Mouse (Mus musculus) midbrain, postnatal 0 days (tissue): ENCODE measurements at regions not wholly inside any gene's neighbourhood (a gene's known extent, or its start where the extent isn't known, plus 50 kb on each side); places are given as distances from the start of the nearest gene placed in this dataset.

Experiments
- ATAC-seq: fragments of 200-750 bp; cut with Nextera tagmentation; 2 replicates; pipeline ENCODE4 v1.8.0; 2017; ENCODE audit warnings: moderate number of reproducible peaks, mild to moderate bottlenecking, moderate TSS enrichment, moderate library complexity; ENCODE audit not compliant: low FRiP score
- DNase-seq: peaks from one replicate; pipeline ENCODE4 v3.0.0-alpha.2; 2015; ENCODE audit warnings: low spot score
- H3K27ac ChIP-seq: fragments of 300-500 bp; sonication (generic); 2 replicates; pipeline ENCODE4 v1.5.1; 2014; ENCODE audit warnings: low read depth, mild to moderate bottlenecking, low read length, mixed read lengths
- H3K27me3 ChIP-seq: fragments of 300-500 bp; sonication (generic); 2 replicates; pipeline ENCODE4 v1.6.1; 2014; ENCODE audit warnings: low read length, control low read depth, mixed read lengths; ENCODE audit not compliant: insufficient read depth
- H3K36me3 ChIP-seq: fragments of 300-500 bp; sonication (generic); 2 replicates; pipeline ENCODE4 v1.6.1; 2014; ENCODE audit warnings: low read length, control low read depth, mixed read lengths; ENCODE audit not compliant: insufficient read depth
- H3K4me1 ChIP-seq: fragments of 300-500 bp; sonication (generic); 2 replicates; pipeline ENCODE4 v1.6.1; 2014; ENCODE audit warnings: mild to moderate bottlenecking, control low read depth, antibody characterized with exemption, low read length, mixed read lengths; ENCODE audit not compliant: insufficient read depth
- H3K4me2 ChIP-seq: fragments of 300-500 bp; sonication (generic); 2 replicates; pipeline ENCODE4 v1.6.1; 2014; ENCODE audit warnings: low read depth, mild to moderate bottlenecking, low read length, mixed read lengths; ENCODE audit not compliant: poor library complexity, severe bottlenecking
- H3K4me3 ChIP-seq: fragments of 300-500 bp; sonication (generic); 2 replicates; pipeline ENCODE4 v1.5.1; 2014; ENCODE audit warnings: low read depth, mild to moderate bottlenecking, low read length, moderate library complexity
- H3K9ac ChIP-seq: fragments of 300-500 bp; sonication (generic); replicated peaks from 2 replicates; pipeline ENCODE4 v1.6.1; 2014; ENCODE audit warnings: mild to moderate bottlenecking, low read length, moderate library complexity, mixed read lengths; ENCODE audit not compliant: poor library complexity, severe bottlenecking
- H3K9me3 ChIP-seq: fragments of 300-500 bp; sonication (generic); 2 replicates; pipeline ENCODE4 v1.6.1; 2016; ENCODE audit warnings: low read length, control low read depth
- CTCF ChIP-seq: IDR thresholded peaks from 2 replicates; pipeline ENCODE4 v1.5.1; 2016; ENCODE audit warnings: antibody characterized with exemption, mild to moderate bottlenecking
- WGBS: fragments of 180-500 bp; shearing (Covaris S2); extraction: QIAGEN DNeasy Blood & Tissue Kit; methylation state at CpG from one replicate; pipeline ENCODE4 v1.1.7; 2014; 5-methylcytosine and 5-hydroxymethylcytosine counted together

DNA sequence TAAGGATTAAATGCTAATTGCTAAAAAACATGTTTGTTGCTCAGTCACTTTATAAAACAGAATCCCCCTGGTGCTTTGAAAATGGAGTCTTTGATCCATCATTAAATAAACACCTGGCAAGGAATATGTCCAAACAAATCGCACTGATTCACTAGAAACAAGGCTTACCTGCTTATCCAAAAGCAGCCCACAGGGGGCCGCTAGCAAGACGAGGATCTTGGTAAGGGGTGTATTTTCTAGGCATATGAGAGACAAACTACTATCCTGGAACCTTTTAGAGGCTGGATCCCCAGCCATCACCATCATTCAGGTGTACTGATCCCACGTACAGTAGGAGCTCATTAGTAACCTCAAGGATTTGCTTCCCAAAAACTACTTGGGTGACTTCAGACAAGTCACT lies 201.2 kb downstream of the Gpam start:
- Histone ChIP-seq H3K9me3 (no peaks in the 10 kb centered on the region), H3K4me3 (no peak overlapping the region), H3K9ac (no peak overlapping the region), H3K36me3 (no peaks in the 10 kb centered on the region), H3K4me2 (no peak overlapping the region), H3K4me1 (no peaks in the 10 kb centered on the region), H3K27ac (no peak overlapping the region), H3K27me3 (no peaks in the 10 kb centered on the region)
- ATAC-seq (no peak), DNase-seq (no peak)
- TF ChIP-seq CTCF: peak; percentile 15; the same call in 1 of the 2 replicates
- 74% methylated on average over 4 of the region's 4 CpGs for WGBS

DNA sequence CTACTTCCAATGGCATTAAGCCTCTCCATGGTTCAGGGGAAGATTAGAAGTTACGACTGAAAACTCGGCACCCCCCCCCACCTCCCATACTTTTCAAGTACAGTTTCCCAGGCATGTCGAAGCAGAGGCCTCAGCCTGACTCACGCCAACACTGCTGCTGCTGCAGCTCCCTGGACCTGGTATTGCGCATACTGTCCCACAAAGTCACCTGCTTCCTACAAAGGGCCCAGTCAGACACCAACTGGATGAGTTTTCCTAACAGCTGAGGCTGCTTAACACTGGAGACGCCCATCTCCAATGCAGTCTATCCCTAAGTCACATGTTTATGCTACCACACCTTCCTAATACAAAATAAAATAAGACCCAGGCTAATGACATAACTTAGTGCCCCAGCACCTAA lies 207.4 kb downstream of the Gpam start:
- WGBS: 77% methylated on average over 6 of the region's 6 CpGs

DNA sequence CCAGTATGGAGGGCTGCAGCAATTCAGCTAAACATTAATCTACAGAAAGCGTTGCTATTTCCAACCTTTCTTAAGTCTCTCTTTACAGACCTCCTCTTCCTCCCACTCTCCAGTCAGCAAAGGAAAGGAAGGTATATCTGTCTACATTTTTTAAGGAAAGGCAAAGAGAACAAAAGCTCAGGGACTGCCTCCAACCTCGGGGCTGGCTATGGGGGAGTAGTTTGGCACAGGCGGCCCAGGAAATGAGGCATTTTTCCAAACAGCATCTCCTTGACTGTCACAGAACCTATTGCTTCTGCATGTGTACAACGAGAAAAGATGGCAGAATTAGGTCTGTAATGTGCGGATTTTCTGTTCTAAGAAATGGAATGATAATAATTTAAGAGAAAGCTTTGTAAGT lies 233.4 kb downstream of the Gpam start:
- Histone ChIP-seq H3K27ac (no peak overlapping the region), H3K4me3 (no peak overlapping the region), H3K9me3 (no peaks in the 10 kb centered on the region), H3K27me3 (no peaks in the 10 kb centered on the region), H3K4me2 (no peak overlapping the region), H3K4me1 (no peaks in the 10 kb centered on the region), H3K36me3 (no peaks in the 10 kb centered on the region), H3K9ac (no peak overlapping the region)
- 80% methylated on average over 5 of the region's 5 CpGs for WGBS
- DNase-seq (no peak), ATAC-seq (no peak)
- no peak for TF ChIP-seq CTCF

More for the DNA sequence above, 207.4 kb downstream of the Gpam start:
- no peaks in the 10 kb centered on the region for H3K36me3 ChIP-seq
- H3K9ac ChIP-seq: no peak overlapping the region
- H3K4me1 ChIP-seq: no peaks in the 10 kb centered on the region
- no peak for DNase-seq
- no peaks in the 10 kb centered on the region for H3K27me3 ChIP-seq
- H3K9me3 ChIP-seq: no peaks in the 10 kb centered on the region
- ATAC-seq: no peak
- no peak overlapping the region for H3K4me2 ChIP-seq
- no peak overlapping the region for H3K27ac ChIP-seq
- H3K4me3 ChIP-seq: no peak overlapping the region
- no peak for TF ChIP-seq CTCF

DNA sequence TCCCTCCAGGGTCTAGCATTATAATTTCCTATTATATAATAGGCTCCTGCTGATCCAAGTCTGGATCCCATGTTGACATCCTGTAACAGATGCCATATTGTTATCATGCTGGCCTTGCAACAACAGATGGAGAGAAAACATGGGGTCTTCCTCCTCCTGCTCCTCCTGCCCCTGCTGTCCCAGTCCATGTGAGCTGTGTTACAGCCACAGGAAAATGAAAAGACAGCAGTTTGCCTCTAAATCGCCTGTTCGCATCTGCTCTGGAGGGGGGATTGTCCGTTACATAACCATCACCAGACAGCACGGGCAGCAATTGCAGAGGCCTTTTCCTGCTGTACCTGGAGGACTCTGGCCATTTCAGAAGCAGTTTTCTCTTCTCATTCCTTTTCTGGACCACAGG lies 260.0 kb downstream of the Gpam start:
- peak; percentile 33 for DNase-seq

DNA sequence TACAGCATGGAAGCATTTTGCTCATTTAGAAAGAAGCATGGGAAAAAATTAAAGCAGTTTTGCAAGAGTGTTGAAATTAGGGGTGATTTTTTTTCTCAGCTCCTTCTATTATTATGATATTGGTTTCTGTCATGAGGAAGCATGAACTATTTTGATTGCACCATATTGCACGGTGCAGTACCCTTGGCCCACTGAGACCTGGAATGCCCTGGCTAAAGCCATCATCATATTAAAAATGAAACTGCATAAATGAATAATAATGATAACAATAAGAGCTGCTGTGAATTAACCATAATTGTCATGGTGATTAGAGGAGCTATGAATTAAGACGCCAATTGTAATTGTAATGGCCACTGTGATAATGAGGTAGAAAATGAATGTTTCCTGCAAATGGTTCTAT lies 271.8 kb downstream of the Gpam start:
- H3K9me3 ChIP-seq: no peaks in the 10 kb centered on the region
- 54% methylated on average over 2 of the region's 2 CpGs for WGBS
- H3K4me1 ChIP-seq: no peaks in the 10 kb centered on the region
- no peak for TF ChIP-seq CTCF
- DNase-seq (no peak), ATAC-seq (no peak)
- no peaks in the 10 kb centered on the region for H3K27me3 ChIP-seq
- H3K36me3 ChIP-seq: no peaks in the 10 kb centered on the region
- no peak overlapping the region for H3K4me3 ChIP-seq
- H3K4me2 ChIP-seq: no peak overlapping the region
- no peak overlapping the region for H3K27ac ChIP-seq
- no peak overlapping the region for H3K9ac ChIP-seq

More for the DNA sequence above, 260.0 kb downstream of the Gpam start:
- H3K9me3 ChIP-seq: no peaks in the 10 kb centered on the region
- no peak overlapping the region for H3K4me2 ChIP-seq
- H3K4me1 ChIP-seq: no peaks in the 10 kb centered on the region
- no peaks in the 10 kb centered on the region for H3K36me3 ChIP-seq
- WGBS: 91% methylated on average over 4 of the region's 4 CpGs
- no peak overlapping the region for H3K4me3 ChIP-seq
- no peak overlapping the region for H3K9ac ChIP-seq
- no peak overlapping the region for H3K27ac ChIP-seq
- H3K27me3 ChIP-seq: no peaks in the 10 kb centered on the region
- TF ChIP-seq CTCF: no peak
- ATAC-seq: no peak

DNA sequence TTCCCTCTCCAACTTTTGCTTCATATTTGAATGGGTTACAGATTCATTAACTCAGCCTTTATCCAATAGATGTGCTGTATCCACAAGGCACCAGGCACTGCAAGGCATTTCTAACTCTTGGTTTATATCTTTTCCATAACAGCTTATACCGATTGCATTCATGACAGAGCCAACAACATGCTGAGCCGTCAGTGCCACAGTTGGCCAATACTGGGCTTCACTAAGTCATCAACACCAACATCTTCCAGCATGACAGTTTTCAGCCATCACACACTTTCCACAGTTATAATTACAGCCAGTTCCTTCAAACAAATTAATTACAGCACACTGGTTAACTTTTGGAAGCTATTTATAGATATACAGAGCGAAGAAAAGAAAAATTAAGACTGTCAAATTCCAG lies 288.8 kb downstream of the Gpam start:
- 86% methylated on average over 3 of the region's 3 CpGs for WGBS
- H3K4me1 ChIP-seq: no peaks in the 10 kb centered on the region
- H3K27me3 ChIP-seq: no peaks in the 10 kb centered on the region
- H3K9ac ChIP-seq: no peak overlapping the region
- DNase-seq (no peak), ATAC-seq (no peak)
- no peaks in the 10 kb centered on the region for H3K36me3 ChIP-seq
- H3K27ac ChIP-seq: no peak overlapping the region
- no peak overlapping the region for H3K4me3 ChIP-seq
- H3K4me2 ChIP-seq: no peak overlapping the region
- no peak for TF ChIP-seq CTCF
- no peaks in the 10 kb centered on the region for H3K9me3 ChIP-seq
